Mouse (Mus musculus): ENCODE data around the gene Pla2g12b.

The Pla2g12b gene

DNA sequence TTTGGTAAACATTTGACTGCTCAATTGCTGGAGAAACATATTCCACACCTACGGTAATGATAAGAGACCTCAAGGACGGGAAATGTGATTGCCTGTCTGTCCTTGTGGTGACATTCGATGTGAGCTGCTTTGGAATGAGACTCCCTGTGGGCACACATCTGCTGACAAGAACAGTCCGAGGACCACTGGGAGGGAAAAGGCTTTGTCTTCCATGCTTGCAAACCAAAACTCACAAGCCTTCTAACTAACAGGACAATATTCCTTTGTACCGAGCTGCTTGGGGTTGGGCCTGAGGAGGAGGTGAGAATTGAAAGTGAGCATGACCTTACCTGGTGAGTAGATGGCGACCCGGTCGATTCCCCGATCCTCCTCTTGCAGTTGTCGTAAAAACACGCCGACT, 63.8 kb downstream of the Pla2g12b start:
- DNase-seq (ENCODE audit: low spot score), result no peak

DNA sequence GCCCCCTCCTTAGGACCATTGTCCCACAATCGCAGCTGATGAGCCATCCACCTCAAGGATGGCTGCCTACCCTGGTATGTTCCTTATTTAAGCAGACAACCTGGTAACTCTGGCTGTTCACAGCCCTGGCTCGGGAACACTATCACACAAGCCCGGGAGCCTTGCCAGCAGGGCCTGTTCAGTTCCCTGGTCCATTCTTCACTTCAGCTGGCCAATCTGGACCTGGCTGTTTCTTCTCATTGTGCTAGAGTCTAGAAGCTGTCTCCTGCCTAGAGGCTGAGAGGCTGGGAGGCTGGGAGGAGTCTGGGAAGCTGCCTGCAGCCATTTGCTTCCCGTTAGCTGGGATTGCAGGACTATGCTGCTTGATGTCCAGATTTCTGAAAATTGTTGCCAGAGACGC, 67.0 kb downstream of the Pla2g12b start:
- DNase-seq (ENCODE audit: low spot score), result no peak
